Mouse (Mus musculus) kidney, embryonic 14.5 days (tissue): ENCODE data around the gene Aurkb. TPM values are rescaled to one million over a fixed set of nuclear protein-coding genes. Genes with fewer than 3 reads are reported as not detected.

ENCODE experiments used
- ATAC-seq: fragments of 200-750 bp; cut with Nextera tagmentation; 2 replicates; pipeline ENCODE4 v1.8.0; 2017; ENCODE audit warnings: moderate number of reproducible peaks, mild to moderate bottlenecking, moderate TSS enrichment, moderate library complexity; ENCODE audit not compliant: low FRiP score, low TSS enrichment
- H3K27ac ChIP-seq: fragments of 300-500 bp; sonication (generic); 2 replicates; pipeline ENCODE4 v1.5.1; 2014; ENCODE audit warnings: low read depth, mild to moderate bottlenecking, low read length, moderate library complexity, mixed read lengths
- H3K27me3 ChIP-seq: fragments of 300-500 bp; sonication (generic); 2 replicates; pipeline ENCODE4 v1.6.1; 2014; ENCODE audit warnings: mild to moderate bottlenecking, low read length; ENCODE audit not compliant: control insufficient read depth, insufficient read depth
- H3K36me3 ChIP-seq: fragments of 300-500 bp; sonication (generic); 2 replicates; pipeline ENCODE4 v1.6.1; 2014; ENCODE audit warnings: low read length, mixed read lengths; ENCODE audit not compliant: control insufficient read depth, insufficient read depth
- H3K4me1 ChIP-seq: fragments of 300-500 bp; sonication (generic); 2 replicates; pipeline ENCODE4 v1.6.1; 2014; ENCODE audit warnings: low read length, mixed read lengths; ENCODE audit not compliant: control insufficient read depth, insufficient read depth
- H3K4me2 ChIP-seq: fragments of 300-500 bp; sonication (generic); replicated peaks from 2 replicates; pipeline ENCODE4 v1.6.1; 2014; ENCODE audit warnings: low read depth, mild to moderate bottlenecking, low read length
- H3K4me3 ChIP-seq: fragments of 300-500 bp; sonication (generic); 2 replicates; pipeline ENCODE4 v1.5.1; 2014; ENCODE audit warnings: mild to moderate bottlenecking, low read length
- H3K9ac ChIP-seq: fragments of 300-500 bp; sonication (generic); 2 replicates; pipeline ENCODE4 v1.6.1; 2014; ENCODE audit warnings: low read depth, mild to moderate bottlenecking, low read length, moderate library complexity
- H3K9me3 ChIP-seq: fragments of 300-500 bp; sonication (generic); 2 replicates; pipeline ENCODE4 v1.6.1; 2016; ENCODE audit warnings: low read length; ENCODE audit not compliant: control insufficient read depth
- WGBS: fragments of 180-500 bp; shearing (Covaris S2); extraction: QIAGEN DNeasy Blood & Tissue Kit; methylation state at CpG from one replicate; pipeline ENCODE4 v1.1.7; 2014; 5-methylcytosine and 5-hydroxymethylcytosine counted together
- polyA plus RNA-seq: library from polyadenylated mRNA; unstranded; fragments of >200 nt; fragmentation: Nextera tagmentation; extraction: Ambion mirVana; gene quantifications from 2 replicates; pipeline ENCODE4 v1.2.1, GENCODE M21; 2014

The Aurkb gene
- polyA plus RNA-seq, 1 experiment from 2014 or later, result 155 TPM

GRCm38 (mm10) chr11:69065394-69065925 lies 20.0 kb downstream of the Aurkb start:
- H3K36me3 ChIP-seq, result no peaks in the 10 kb centered on the region
- peak overlapping the region; percentile 77; the same call in 1 of the 2 replicates for H3K4me2 ChIP-seq
- H3K27ac ChIP-seq, result no peak overlapping the region
- no peak for ATAC-seq
- WGBS, result 70% methylated on average over 3 of the region's 3 CpGs
- peaks cover 24% of the 10 kb centered on the region for H3K4me1 ChIP-seq
- no peak overlapping the region for H3K9ac ChIP-seq
- no peaks in the 10 kb centered on the region for H3K9me3 ChIP-seq
- H3K27me3 ChIP-seq, result no peaks in the 10 kb centered on the region
- H3K4me3 ChIP-seq, result no peak overlapping the region

GRCm38 (mm10) chr11:69066163-69066861 lies 20.9 kb downstream of the Aurkb start:
- H3K27ac ChIP-seq, result no peak overlapping the region
- peak overlapping the region; percentile 77 for H3K4me2 ChIP-seq
- ATAC-seq, result no peak
- H3K9ac ChIP-seq, result peak overlapping the region; percentile 40; the same call in 1 of the 2 replicates
- H3K27me3 ChIP-seq, result no peaks in the 10 kb centered on the region
- H3K36me3 ChIP-seq, result no peaks in the 10 kb centered on the region
- WGBS, result 1% methylated on average over 29 of the region's 29 CpGs
- H3K9me3 ChIP-seq, result no peaks in the 10 kb centered on the region
- peaks cover 18% of the 10 kb centered on the region for H3K4me1 ChIP-seq
- peak overlapping the region; percentile 42 for H3K4me3 ChIP-seq

- no peaks in the 10 kb centered on the region for H3K36me3 ChIP-seq
- 10% methylated on average over 8 of the region's 8 CpGs for WGBS
- H3K27me3 ChIP-seq, result no peaks in the 10 kb centered on the region
- H3K27ac ChIP-seq, result no peak overlapping the region
- H3K9ac ChIP-seq, result no peak overlapping the region
- H3K4me1 ChIP-seq, result peaks cover 14% of the 10 kb centered on the region
- no peaks in the 10 kb centered on the region for H3K9me3 ChIP-seq
- H3K4me2 ChIP-seq, result peak overlapping the region; percentile 77
- peak overlapping the region; percentile 42 for H3K4me3 ChIP-seq
- ATAC-seq, result no peak
Observed at GRCm38 (mm10) chr11:69066956-69067355, 21.5 kb downstream of the Aurkb start.

GRCm38 (mm10) chr11:69067601-69068000 lies 22.2 kb downstream of the Aurkb start:
- no peaks in the 10 kb centered on the region for H3K27me3 ChIP-seq
- H3K9ac ChIP-seq, result no peak overlapping the region
- H3K4me3 ChIP-seq, result no peak overlapping the region
- H3K4me1 ChIP-seq, result peaks cover 17% of the 10 kb centered on the region
- ATAC-seq, result no peak
- WGBS, result 66% methylated on average over 6 of the region's 6 CpGs
- no peak overlapping the region for H3K27ac ChIP-seq
- H3K9me3 ChIP-seq, result no peaks in the 10 kb centered on the region
- no peaks in the 10 kb centered on the region for H3K36me3 ChIP-seq
- no peak overlapping the region for H3K4me2 ChIP-seq

- Histone ChIP-seq H3K27ac (peak overlapping the region; percentile 88), H3K9ac (peak overlapping the region; percentile 79), H3K27me3 (no peaks in the 10 kb centered on the region), H3K4me3 (peak overlapping the region; percentile 62), H3K4me1 (peaks cover 24% of the 10 kb centered on the region), H3K36me3 (no peaks in the 10 kb centered on the region), H3K9me3 (no peaks in the 10 kb centered on the region), H3K4me2 (peak overlapping the region; percentile 72)
- 0% methylated on average over 13 of the region's 13 CpGs for WGBS
- ATAC-seq, result no peak
Observed at GRCm38 (mm10) chr11:69070093-69070492, 24.6 kb downstream of the Aurkb start.

- Histone ChIP-seq H3K36me3 (no peaks in the 10 kb centered on the region), H3K4me1 (peaks cover 24% of the 10 kb centered on the region), H3K27ac (peak within 1 kb of the TSS; percentile 88), H3K9me3 (no peaks in the 10 kb centered on the region), H3K9ac (peak within 1 kb of the TSS; percentile 79), H3K4me2 (peak within 1 kb of the TSS; percentile 72), H3K27me3 (no peaks in the 10 kb centered on the region), H3K4me3 (peak within 1 kb of the TSS; percentile 62)
- peak; percentile 89 for ATAC-seq
- under 1% methylated on average over 40 of the region's 47 CpGs for WGBS
Observed at GRCm38 (mm10) chr11:69070590-69071222, 25.3 kb downstream of the Aurkb start, which contains the start of gene Tmem107. TSS of gene Tmem107 (plus strand) at chr11:69070806.

- H3K27ac ChIP-seq, result peak overlapping the region; percentile 88
- WGBS, result 25% methylated on average over 9 of the region's 9 CpGs
- no peaks in the 10 kb centered on the region for H3K9me3 ChIP-seq
- H3K4me2 ChIP-seq, result peak overlapping the region; percentile 72
- peak overlapping the region; percentile 79 for H3K9ac ChIP-seq
- H3K4me1 ChIP-seq, result peaks cover 20% of the 10 kb centered on the region; the same call in 1 of the 2 replicates
- ATAC-seq, result no peak
- peak overlapping the region; percentile 62 for H3K4me3 ChIP-seq
- no peaks in the 10 kb centered on the region for H3K27me3 ChIP-seq
- no peaks in the 10 kb centered on the region for H3K36me3 ChIP-seq
Observed at GRCm38 (mm10) chr11:69071262-69071661, 25.8 kb downstream of the Aurkb start.

GRCm38 (mm10) chr11:69072234-69072633 lies 26.8 kb downstream of the Aurkb start:
- Histone ChIP-seq H3K27me3 (no peaks in the 10 kb centered on the region), H3K36me3 (no peaks in the 10 kb centered on the region), H3K9ac (peak overlapping the region; percentile 18; the same call in 1 of the 2 replicates), H3K4me1 (peaks cover 20% of the 10 kb centered on the region; the same call in 1 of the 2 replicates), H3K4me3 (peak overlapping the region; percentile 21; the same call in 1 of the 2 replicates), H3K27ac (peak overlapping the region; percentile 90), H3K9me3 (no peaks in the 10 kb centered on the region), H3K4me2 (peak overlapping the region; percentile 41)
- ATAC-seq, result no peak
- WGBS, result 79% methylated on average over 11 of the region's 11 CpGs

GRCm38 (mm10) chr11:69072666-69073064 lies 27.2 kb downstream of the Aurkb start:
- peak overlapping the region; percentile 41 for H3K4me2 ChIP-seq
- peak overlapping the region; percentile 90 for H3K27ac ChIP-seq
- 15% methylated on average over 9 of the region's 9 CpGs for WGBS
- peaks cover 20% of the 10 kb centered on the region; the same call in 1 of the 2 replicates for H3K4me1 ChIP-seq
- H3K4me3 ChIP-seq, result peak overlapping the region; percentile 21
- no peaks in the 10 kb centered on the region for H3K9me3 ChIP-seq
- H3K36me3 ChIP-seq, result no peaks in the 10 kb centered on the region
- no peak for ATAC-seq
- H3K9ac ChIP-seq, result peak overlapping the region; percentile 18; the same call in 1 of the 2 replicates
- no peaks in the 10 kb centered on the region for H3K27me3 ChIP-seq
